Mouse (Mus musculus) embryonic facial prominence, embryonic 12.5 days (tissue): ENCODE measurements around the gene Thg1l. TPM values are rescaled to one million over a fixed set of nuclear protein-coding genes. Genes with fewer than 3 reads are reported as not detected.

Experiments
- ATAC-seq: fragments of 200-750 bp; cut with Nextera tagmentation; 2 replicates; pipeline ENCODE4 v1.8.0; 2017; ENCODE audit not compliant: insufficient number of reproducible peaks, insufficient read depth, low FRiP score, low TSS enrichment
- H3K27ac ChIP-seq: fragments of 300-500 bp; sonication (generic); 2 replicates; pipeline ENCODE4 v1.5.1; 2016; ENCODE audit warnings: mild to moderate bottlenecking
- H3K27me3 ChIP-seq: fragments of 300-500 bp; sonication (generic); 2 replicates; pipeline ENCODE4 v1.6.1; 2016; ENCODE audit warnings: mild to moderate bottlenecking, moderate library complexity
- H3K36me3 ChIP-seq: fragments of 300-500 bp; sonication (generic); 2 replicates; pipeline ENCODE4 v1.6.1; 2016; ENCODE audit warnings: mild to moderate bottlenecking
- H3K4me1 ChIP-seq: fragments of 300-500 bp; sonication (generic); 2 replicates; pipeline ENCODE4 v1.6.1; 2016
- H3K4me2 ChIP-seq: fragments of 300-500 bp; sonication (generic); replicated peaks from 2 replicates; pipeline ENCODE4 v1.6.1; 2016; ENCODE audit warnings: mild to moderate bottlenecking, moderate library complexity
- H3K4me3 ChIP-seq: fragments of 300-500 bp; sonication (generic); 2 replicates; pipeline ENCODE4 v1.5.1; 2016; ENCODE audit warnings: mild to moderate bottlenecking
- H3K9ac ChIP-seq: fragments of 300-500 bp; sonication (generic); 2 replicates; pipeline ENCODE4 v1.6.1; 2016; ENCODE audit warnings: mild to moderate bottlenecking, moderate library complexity
- H3K9me3 ChIP-seq: fragments of 300-500 bp; sonication (generic); 2 replicates; pipeline ENCODE4 v1.6.1; 2016; ENCODE audit warnings: mild to moderate bottlenecking, moderate library complexity
- WGBS: fragments of 180-500 bp; shearing (Covaris S2); methylation state at CpG from one replicate; pipeline ENCODE4 v1.1.7; 2016; 5-methylcytosine and 5-hydroxymethylcytosine counted together
- polyA plus RNA-seq: library from polyadenylated mRNA; unstranded; fragments of >200 nt; fragmentation: Nextera tagmentation; extraction: Ambion mirVana; gene quantifications from 2 replicates; pipeline ENCODE4 v1.2.1, GENCODE M21; 2016

Gene Thg1l
- polyA plus RNA-seq, 1 experiment from 2014 or later: 13.5 TPM

DNA sequence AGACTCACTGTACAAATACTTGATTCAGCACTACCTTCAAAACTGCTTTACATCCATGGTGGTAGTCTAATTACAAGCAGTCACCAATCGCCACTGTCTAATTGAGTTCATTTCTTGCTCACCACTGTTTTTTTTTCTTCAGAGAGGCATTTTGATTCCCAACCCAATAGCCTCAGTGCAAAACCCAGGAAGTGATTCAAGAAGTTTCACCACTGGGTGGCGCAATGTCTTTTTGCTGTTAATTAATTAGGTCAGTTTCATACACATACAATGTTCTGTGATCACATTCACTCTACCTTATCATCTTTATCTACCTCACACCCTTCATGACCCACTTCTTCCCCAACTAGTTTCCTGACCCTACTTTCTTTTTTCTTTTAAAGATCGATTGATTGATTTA lies 4.3 kb upstream of the Thg1l start:
- ATAC-seq: no peak
- H3K4me2 ChIP-seq: no peak overlapping the region
- H3K4me3 ChIP-seq: no peak overlapping the region
- no peaks in the 10 kb centered on the region for H3K27me3 ChIP-seq
- H3K9me3 ChIP-seq: no peaks in the 10 kb centered on the region
- 76% methylated on average over 3 of the region's 3 CpGs for WGBS
- H3K27ac ChIP-seq: no peak overlapping the region
- no peak overlapping the region for H3K9ac ChIP-seq
- no peaks in the 10 kb centered on the region for H3K36me3 ChIP-seq
- H3K4me1 ChIP-seq: no peaks in the 10 kb centered on the region

DNA sequence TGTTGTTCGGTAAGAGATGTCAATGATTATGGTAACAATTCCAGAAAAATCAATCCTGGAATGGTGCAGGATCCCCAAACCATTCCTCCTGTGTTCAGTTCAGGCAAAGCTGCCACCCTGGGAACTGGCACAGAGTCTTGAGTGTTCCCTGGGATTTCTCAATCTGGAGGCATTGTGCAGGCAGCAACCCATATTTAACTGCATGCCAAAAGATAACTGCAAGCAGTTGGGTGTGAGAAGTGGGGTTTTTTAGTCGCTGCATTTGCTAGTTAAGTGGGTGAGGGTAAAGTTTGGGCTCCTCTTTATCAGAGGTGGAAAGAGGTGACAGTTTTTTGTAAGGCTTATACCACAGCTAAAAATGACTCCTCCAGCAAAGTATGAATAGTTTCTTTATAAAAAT lies 7.8 kb downstream of the Thg1l start:
- H3K9ac ChIP-seq: no peak overlapping the region
- H3K4me3 ChIP-seq: no peak overlapping the region
- H3K4me1 ChIP-seq: peaks cover 11% of the 10 kb centered on the region
- H3K4me2 ChIP-seq: no peak overlapping the region
- ATAC-seq: no peak
- no peaks in the 10 kb centered on the region for H3K27me3 ChIP-seq
- H3K36me3 ChIP-seq: peaks cover 10% of the 10 kb centered on the region
- H3K9me3 ChIP-seq: no peaks in the 10 kb centered on the region
- H3K27ac ChIP-seq: no peak overlapping the region
- 78% methylated on average over 2 of the region's 2 CpGs for WGBS

DNA sequence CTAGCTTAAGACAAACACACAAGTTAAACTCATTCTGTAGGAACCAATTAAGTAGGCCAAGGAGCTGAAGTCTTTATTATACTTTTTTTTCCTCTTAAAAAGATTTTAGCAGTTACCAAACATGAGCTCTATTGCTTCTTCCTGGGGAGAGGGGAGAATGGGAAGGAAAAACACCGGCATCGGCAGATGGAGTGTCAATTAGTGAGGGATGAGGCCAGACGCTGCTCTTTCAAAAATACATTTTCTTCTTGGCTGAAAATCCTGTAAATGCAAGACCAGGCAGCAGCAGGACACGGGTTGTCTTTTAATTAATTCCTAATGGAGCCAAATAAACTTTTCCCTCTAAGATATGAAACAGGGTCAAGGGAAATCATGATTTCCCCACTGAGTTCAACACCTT lies 8.5 kb downstream of the Thg1l start:
- Histone ChIP-seq H3K4me2 (no peak overlapping the region), H3K9me3 (no peaks in the 10 kb centered on the region), H3K4me1 (peaks cover 11% of the 10 kb centered on the region), H3K9ac (no peak overlapping the region), H3K27me3 (no peaks in the 10 kb centered on the region), H3K36me3 (peaks cover 10% of the 10 kb centered on the region), H3K4me3 (no peak overlapping the region), H3K27ac (no peak overlapping the region)
- 83% methylated on average over 4 of the region's 4 CpGs for WGBS
- ATAC-seq: no peak

DNA sequence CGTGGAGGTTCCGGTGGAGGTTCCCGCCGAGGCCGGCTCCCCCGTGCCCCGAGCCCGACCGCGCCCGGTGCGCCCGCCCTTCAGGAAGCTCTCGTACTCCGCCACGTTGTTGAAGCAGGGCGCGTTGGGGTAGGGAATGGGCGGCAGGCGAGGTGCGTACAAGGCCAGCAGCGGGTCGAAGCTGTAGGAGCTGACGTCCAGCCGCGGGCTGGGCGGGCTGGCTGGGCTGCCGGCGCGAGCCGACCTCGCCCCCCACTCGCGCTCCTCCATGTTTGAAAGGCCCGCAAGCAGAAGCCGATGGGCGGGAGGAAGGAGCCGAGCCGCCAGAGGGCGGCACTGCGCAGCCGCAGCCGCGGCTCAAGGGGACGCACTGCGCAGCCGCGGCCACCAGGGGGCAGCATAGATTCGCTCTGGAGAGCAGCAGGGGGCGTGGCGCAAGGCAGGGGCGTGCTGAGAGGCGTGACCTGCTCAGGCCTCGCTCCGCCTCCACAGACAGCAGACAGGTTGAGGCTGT lies 10.6 kb downstream of the Thg1l start, which contains the start of gene Lsm11:
Gene Lsm11 (minus strand): TSS at position 293 of the 514 bp plus-strand sequence.
- 1% methylated on average over 55 of the region's 55 CpGs for WGBS
- ATAC-seq: peak; percentile 76
- Histone ChIP-seq H3K4me2 (peak within 1 kb of the TSS; percentile 93), H3K27ac (0 out of 2 replicates have a peak within 1 kb of the TSS, but pooled peaks have one; percentile 36), H3K4me3 (peak within 1 kb of the TSS; percentile 86), H3K9ac (peak within 1 kb of the TSS; percentile 84), H3K9me3 (no peaks in the 10 kb centered on the region), H3K27me3 (no peaks in the 10 kb centered on the region), H3K36me3 (peaks cover 3% of the 10 kb centered on the region), H3K4me1 (peaks cover 11% of the 10 kb centered on the region)

DNA sequence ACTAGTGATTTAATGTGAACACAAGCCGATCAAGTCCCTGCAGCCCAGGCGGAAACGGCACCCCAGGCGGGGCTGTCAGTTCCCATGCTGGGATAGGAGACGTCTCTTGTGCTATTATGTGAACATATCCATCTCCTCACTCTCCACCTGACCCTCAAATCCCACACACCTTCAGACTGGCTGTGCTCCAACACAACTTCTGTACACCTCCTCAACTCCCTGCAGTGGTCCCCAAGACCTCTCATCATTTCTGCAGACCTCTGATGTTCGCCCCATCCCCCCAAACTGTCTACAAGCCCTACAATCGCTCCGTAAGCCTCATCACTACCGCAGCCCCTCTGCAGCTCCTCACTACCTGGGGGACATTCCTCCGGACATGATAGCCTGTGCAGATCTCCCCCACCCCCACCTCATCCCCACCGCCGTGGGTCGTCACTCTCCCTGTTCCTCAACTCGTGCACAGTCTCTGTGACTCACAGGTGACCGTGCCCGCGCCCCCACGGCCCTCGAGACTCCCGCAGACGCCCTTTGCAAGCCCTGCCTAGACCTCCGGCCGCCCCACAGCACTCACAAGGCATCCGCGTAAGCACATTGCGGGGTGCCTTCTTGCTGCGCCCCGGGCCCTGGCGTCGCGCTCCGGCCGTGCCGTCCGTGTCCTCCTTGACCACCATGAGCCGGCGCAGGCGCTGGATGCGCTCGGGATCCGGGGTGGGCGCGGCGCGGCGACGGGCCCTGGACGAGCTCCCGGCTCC lies 11.2 kb downstream of the Thg1l start:
- no peaks in the 10 kb centered on the region for H3K27me3 ChIP-seq
- peak; percentile 64 for ATAC-seq
- H3K4me3 ChIP-seq: peak overlapping the region; percentile 86
- no peaks in the 10 kb centered on the region for H3K9me3 ChIP-seq
- peak overlapping the region; percentile 84 for H3K9ac ChIP-seq
- H3K4me1 ChIP-seq: peaks cover 11% of the 10 kb centered on the region
- WGBS: under 1% methylated on average over 49 of the region's 49 CpGs
- H3K36me3 ChIP-seq: no peaks in the 10 kb centered on the region
- H3K4me2 ChIP-seq: peak overlapping the region; percentile 93
- 0 out of 2 replicates have a peak overlapping the region, but pooled peaks have one; percentile 36 for H3K27ac ChIP-seq

DNA sequence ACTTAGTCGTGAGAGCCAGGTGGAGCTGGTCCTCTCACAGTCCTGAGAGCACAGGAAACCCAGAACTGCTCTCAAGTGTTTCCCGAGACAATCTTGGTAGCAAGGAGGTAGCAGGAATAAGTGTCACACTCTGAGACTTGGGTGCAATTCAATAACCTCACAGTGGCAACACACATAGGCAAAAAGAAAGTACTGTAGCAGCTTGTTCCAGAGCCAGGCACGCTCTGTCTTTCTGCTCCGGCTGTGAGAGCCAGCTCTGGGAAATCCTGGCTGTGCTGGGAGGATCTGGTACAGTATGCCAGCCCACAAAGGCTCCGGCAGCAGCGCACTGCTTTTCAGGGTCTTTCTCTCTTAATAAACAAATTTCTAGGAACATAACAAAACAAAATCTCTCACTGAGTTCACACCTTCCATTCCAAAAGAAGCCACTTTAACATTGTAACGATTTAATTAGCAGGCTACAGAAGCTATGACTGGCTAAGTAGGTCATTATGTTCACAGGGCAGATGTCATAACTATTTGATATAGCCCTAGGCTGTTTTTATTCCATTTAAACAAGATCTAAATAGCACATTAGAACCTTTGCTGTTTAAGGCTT lies 12.1 kb downstream of the Thg1l start:
- peak overlapping the region; percentile 84; the same call in 1 of the 2 replicates for H3K9ac ChIP-seq
- H3K36me3 ChIP-seq: no peaks in the 10 kb centered on the region
- peak overlapping the region; percentile 93 for H3K4me2 ChIP-seq
- no peak for ATAC-seq
- H3K27me3 ChIP-seq: no peaks in the 10 kb centered on the region
- H3K4me1 ChIP-seq: peaks cover 11% of the 10 kb centered on the region
- H3K27ac ChIP-seq: no peak overlapping the region
- H3K9me3 ChIP-seq: no peaks in the 10 kb centered on the region
- peak overlapping the region; percentile 86 for H3K4me3 ChIP-seq
- WGBS: 71% methylated on average over 7 of the region's 7 CpGs

DNA sequence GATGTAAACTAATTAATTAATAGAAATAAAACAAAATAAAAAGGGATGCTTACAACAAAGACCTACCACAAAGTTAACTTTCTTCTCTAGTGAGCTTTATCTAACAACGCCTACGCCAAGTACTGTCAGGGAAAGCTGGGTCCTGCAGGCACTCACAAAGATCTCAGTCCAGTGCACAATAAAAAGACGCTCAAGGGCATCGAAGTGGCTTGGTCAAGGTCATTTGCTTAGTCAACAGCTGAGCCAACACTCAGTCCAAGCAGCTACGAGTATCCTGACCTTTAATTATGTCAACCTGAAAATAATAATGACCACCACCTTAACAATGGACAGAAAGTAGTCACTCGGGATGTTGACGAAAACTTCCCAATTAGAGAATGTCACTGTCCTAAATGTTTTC lies 13.0 kb downstream of the Thg1l start:
- peaks cover 11% of the 10 kb centered on the region for H3K4me1 ChIP-seq
- H3K27me3 ChIP-seq: no peaks in the 10 kb centered on the region
- no peak overlapping the region for H3K4me2 ChIP-seq
- ATAC-seq: no peak
- no peak overlapping the region for H3K9ac ChIP-seq
- H3K36me3 ChIP-seq: peaks cover 4% of the 10 kb centered on the region
- 90% methylated on average over 7 of the region's 7 CpGs for whole genome bisulfite sequencing
- no peak overlapping the region for H3K4me3 ChIP-seq
- no peak overlapping the region for H3K27ac ChIP-seq
- H3K9me3 ChIP-seq: no peaks in the 10 kb centered on the region

DNA sequence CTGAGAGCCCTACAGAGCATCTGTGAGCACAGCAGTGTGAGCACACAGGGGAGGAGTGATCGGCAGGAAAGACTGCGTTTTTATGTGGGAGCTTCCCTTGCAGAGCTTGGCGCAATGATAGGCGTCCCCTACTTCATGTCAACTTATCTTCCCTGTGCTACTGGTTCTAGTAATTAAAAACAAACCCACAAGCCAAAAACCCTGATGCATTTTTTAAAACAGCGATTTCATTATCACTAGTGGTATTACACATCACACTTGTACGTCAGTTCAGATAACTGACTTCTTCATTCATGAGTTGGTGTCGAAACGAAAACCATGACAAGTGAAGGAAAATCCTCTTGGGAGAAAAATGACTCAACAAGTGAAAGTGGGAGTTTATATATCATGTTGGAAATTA lies 16.4 kb downstream of the Thg1l start:
- ATAC-seq: no peak
- Histone ChIP-seq H3K9me3 (no peaks in the 10 kb centered on the region), H3K27me3 (no peaks in the 10 kb centered on the region), H3K27ac (no peak overlapping the region), H3K9ac (no peak overlapping the region), H3K4me1 (peaks cover 10% of the 10 kb centered on the region), H3K4me2 (no peak overlapping the region), H3K36me3 (peaks cover 22% of the 10 kb centered on the region), H3K4me3 (no peak overlapping the region)
- WGBS: 92% methylated on average over 8 of the region's 8 CpGs

DNA sequence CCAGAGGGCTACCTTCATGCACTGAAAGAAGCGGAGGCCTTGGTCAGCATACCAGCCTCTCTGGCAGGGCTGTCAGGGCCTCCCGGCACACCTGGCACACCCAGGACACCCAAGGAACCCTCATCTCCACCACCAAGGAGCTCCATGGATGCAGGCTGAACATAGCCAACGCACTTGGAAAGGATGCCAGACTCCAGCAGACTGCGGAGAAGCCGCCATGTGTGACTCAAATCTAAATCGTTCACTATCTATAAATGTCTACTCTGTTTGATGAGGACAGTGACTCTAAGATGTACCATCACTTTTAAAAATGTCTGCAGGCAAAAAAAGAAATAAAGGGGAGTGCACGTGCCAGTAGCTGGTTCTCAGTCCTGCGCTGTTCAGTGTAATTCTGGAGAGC lies 17.8 kb downstream of the Thg1l start:
- Histone ChIP-seq H3K4me3 (no peak overlapping the region), H3K9me3 (no peaks in the 10 kb centered on the region), H3K27ac (no peak overlapping the region), H3K4me2 (no peak overlapping the region), H3K4me1 (no peaks in the 10 kb centered on the region), H3K9ac (no peak overlapping the region), H3K27me3 (no peaks in the 10 kb centered on the region), H3K36me3 (peaks cover 37% of the 10 kb centered on the region)
- no peak for ATAC-seq
- WGBS: 98% methylated on average over 8 of the region's 8 CpGs

DNA sequence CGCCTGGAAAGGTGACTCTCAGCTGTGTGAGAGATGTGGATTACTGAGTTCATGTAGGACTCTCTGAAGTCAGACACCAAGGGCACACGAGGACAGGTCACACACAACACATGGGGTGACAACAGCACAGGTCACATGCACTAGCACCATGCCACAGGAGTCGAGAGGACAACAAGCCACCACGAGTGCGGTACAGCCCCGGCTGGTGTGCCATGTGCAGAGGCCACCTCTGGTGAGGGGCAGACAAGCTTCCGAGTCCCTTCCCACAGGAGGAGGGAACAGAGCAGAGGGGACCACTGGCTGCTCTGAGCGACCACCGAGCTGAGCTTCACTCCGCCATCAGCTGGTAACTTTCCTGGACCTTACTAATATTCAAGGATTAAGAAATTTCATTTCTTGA lies 22.5 kb downstream of the Thg1l start:
- ATAC-seq: no peak
- no peak overlapping the region for H3K4me3 ChIP-seq
- H3K4me2 ChIP-seq: no peak overlapping the region
- H3K27ac ChIP-seq: no peak overlapping the region
- H3K36me3 ChIP-seq: peaks cover 47% of the 10 kb centered on the region
- no peak overlapping the region for H3K9ac ChIP-seq
- 90% methylated on average over 10 of the region's 10 CpGs for WGBS
- H3K4me1 ChIP-seq: no peaks in the 10 kb centered on the region
- no peaks in the 10 kb centered on the region for H3K27me3 ChIP-seq
- H3K9me3 ChIP-seq: no peaks in the 10 kb centered on the region

DNA sequence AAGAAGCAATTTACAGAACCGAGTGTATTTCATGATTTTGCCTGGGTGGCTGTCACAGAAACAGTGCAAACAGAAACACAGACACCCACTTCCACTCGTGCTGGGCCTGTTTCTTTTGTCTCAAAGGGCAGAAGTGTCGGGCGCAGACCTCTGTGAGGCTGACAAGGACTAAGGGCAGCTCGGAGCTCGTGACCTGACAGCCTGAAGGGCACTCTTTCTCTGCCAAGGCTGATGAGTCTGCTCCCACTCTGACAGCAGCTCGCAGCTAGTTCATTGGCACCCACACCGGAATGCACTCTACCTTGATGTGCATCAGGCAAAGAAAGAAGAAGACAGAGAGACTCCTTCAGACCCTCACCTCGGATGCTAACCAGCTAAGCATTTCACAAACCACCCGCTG lies 25.8 kb downstream of the Thg1l start:
- Histone ChIP-seq H3K27me3 (no peaks in the 10 kb centered on the region), H3K4me3 (no peak overlapping the region), H3K27ac (no peak overlapping the region), H3K4me2 (no peak overlapping the region), H3K9ac (no peak overlapping the region), H3K4me1 (no peaks in the 10 kb centered on the region), H3K36me3 (peaks cover 30% of the 10 kb centered on the region), H3K9me3 (no peaks in the 10 kb centered on the region)
- ATAC-seq: no peak
- WGBS: 84% methylated on average over 10 of the region's 10 CpGs

DNA sequence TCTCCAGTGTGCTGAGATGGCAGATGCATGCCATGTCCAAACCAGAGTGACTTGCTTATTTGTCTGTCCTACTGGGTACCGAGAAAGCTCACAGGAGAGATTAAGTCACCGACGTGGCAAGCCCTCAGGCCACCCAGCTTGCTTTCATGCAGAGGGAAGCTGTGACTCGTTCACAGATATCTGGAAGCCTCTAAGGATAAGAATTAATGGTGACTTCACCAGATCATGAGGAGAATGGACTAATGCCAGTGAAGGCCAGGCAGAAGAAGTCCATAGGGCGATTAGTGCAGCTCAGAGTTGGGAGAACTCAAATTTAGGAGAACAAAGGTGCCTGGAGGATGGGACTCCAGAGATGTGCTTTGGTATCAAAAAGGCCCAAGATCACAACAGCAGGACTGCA lies 27.8 kb downstream of the Thg1l start:
- Histone ChIP-seq H3K36me3 (peaks cover 10% of the 10 kb centered on the region), H3K4me3 (no peak overlapping the region), H3K27ac (no peak overlapping the region), H3K4me2 (no peak overlapping the region), H3K9ac (no peak overlapping the region), H3K9me3 (no peaks in the 10 kb centered on the region), H3K4me1 (no peaks in the 10 kb centered on the region), H3K27me3 (no peaks in the 10 kb centered on the region)
- whole genome bisulfite sequencing: 63% methylated on average over 5 of the region's 5 CpGs
- no peak for ATAC-seq
